Comparison of ENCODE assay signal across 8 mouse cellular contexts in the genomic region with DNA sequence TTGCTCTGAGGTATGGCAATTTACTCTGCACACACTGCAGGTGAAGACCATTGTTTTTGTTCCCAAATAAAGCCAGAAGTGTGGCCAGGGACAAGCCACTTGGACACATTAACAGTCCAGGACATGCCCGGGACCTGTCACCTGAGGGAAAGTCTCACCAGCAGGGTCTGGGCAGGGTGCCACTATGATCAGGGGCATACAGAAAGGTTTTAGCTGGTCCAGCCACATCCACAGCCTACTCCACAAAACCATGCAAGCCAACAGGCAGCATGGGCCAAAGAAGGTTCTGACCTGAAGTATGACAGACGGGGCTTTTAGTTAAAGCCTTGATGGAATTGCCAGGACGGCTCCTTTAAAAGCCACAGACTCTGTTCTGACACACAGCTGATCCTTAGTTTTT. TPM values are rescaled to one million over a fixed set of nuclear protein-coding genes. Genes with fewer than 3 reads are reported as not detected.
DNase-seq lines count a peak whose midpoint lies in the region; ATAC-seq lines count a peak whose summit lies in the region.

No protein-coding gene starts in this region.

- no peak overlapping the region for H3K4me3 ChIP-seq in heart, embryonic 11.5 days (ENCODE audit: low read depth, low read length)
- H3K4me3 ChIP-seq in forebrain, embryonic 16.5 days (replicated peaks; ENCODE audit: low read length) = no peak overlapping the region

- H3K4me1 ChIP-seq in heart, embryonic 11.5 days (ENCODE audit: control insufficient read depth, insufficient read depth, low read length) = peaks cover 8% of the 10 kb centered on the region
- H3K4me1 ChIP-seq in forebrain, embryonic 16.5 days (replicated peaks; ENCODE audit: control insufficient read depth, insufficient read depth, low read length) = peaks cover 20% of the 10 kb centered on the region

- H3K4me2 ChIP-seq in heart, embryonic 11.5 days = no peak overlapping the region
- no peak overlapping the region for H3K4me2 ChIP-seq in forebrain, embryonic 16.5 days (ENCODE audit: low read length)

- ATAC-seq in heart, embryonic 11.5 days (replicated peaks; ENCODE audit: insufficient number of reproducible peaks, low FRiP score, low TSS enrichment) = no peak
- ATAC-seq in forebrain, embryonic 16.5 days = no peak

- no peaks in the 10 kb centered on the region for H3K27me3 ChIP-seq in heart, embryonic 11.5 days (ENCODE audit: control insufficient read depth, insufficient read depth, low read length)
- no peaks in the 10 kb centered on the region for H3K27me3 ChIP-seq in forebrain, embryonic 16.5 days (replicated peaks; ENCODE audit: control insufficient read depth, insufficient read depth, low read length)

- H3K9me3 ChIP-seq in heart, embryonic 11.5 days (replicated peaks; ENCODE audit: control insufficient read depth, low read length) = no peaks in the 10 kb centered on the region
- H3K9me3 ChIP-seq in forebrain, embryonic 16.5 days (ENCODE audit: control insufficient read depth, low read length) = no peaks in the 10 kb centered on the region

- WGBS in heart, embryonic 11.5 days (ENCODE audit: insufficient replicate concordance) = 62% methylated on average over 3 of the region's 3 CpGs
- 35% methylated on average over 3 of the region's 3 CpGs for WGBS in forebrain, embryonic 16.5 days

- H3K27ac ChIP-seq in heart, embryonic 11.5 days (ENCODE audit: low read depth, low read length) = no peak overlapping the region
- peak overlapping the region; percentile 0; the same call in 1 of the 2 replicates for H3K27ac ChIP-seq in forebrain, embryonic 16.5 days (ENCODE audit: low read length)

- DNase-seq in heart, adult 18-20 months = peak; percentile 59 to 70
- peak; percentile 47 to 59 for DNase-seq in cerebellum, adult 18-20 months
- DNase-seq in kidney, postnatal 4 days = peak; percentile 31 to 43
- DNase-seq in spleen, adult 18-20 months = no peak
- no peak for DNase-seq in spleen, postnatal 4 days (ENCODE audit: low spot score in 2 of 2)
- DNase-seq in lung, postnatal 10 days = no peak

- no peak overlapping the region for H3K9ac ChIP-seq in heart, embryonic 11.5 days (ENCODE audit: low read depth, low read length)
- no peak overlapping the region for H3K9ac ChIP-seq in forebrain, embryonic 16.5 days (replicated peaks; ENCODE audit: low read depth, low read length)

- peaks cover 20% of the 10 kb centered on the region for H3K36me3 ChIP-seq in heart, embryonic 11.5 days (ENCODE audit: control insufficient read depth, insufficient read depth, low read length)
- peaks cover 20% of the 10 kb centered on the region for H3K36me3 ChIP-seq in forebrain, embryonic 16.5 days (ENCODE audit: control insufficient read depth, insufficient read depth)

RNA-seq across cellular contexts. Expression of gene Rgma, which starts 49.4 kb away (rescaled TPM):
- 10 to 100 TPM; 34.5 to 51.1 TPM for total RNA-seq in heart, adult 18-20 months (2021)
- polyA plus RNA-seq in heart, embryonic 11.5 days (2014; fragmentation: Nextera tagmentation; extraction: Ambion mirVana) = 4.2 and 5.8 TPM in 2 replicates
- polyA plus RNA-seq in forebrain, embryonic 16.5 days (2015; fragmentation: Nextera tagmentation; extraction: Ambion mirVana) = 22.2 and 23.1 TPM in 2 replicates

Comparison
In these comparisons a context has a peak if more than half of its experiments do, and no peak if none do; other contexts are left out.
1. DNase-seq: peak in heart, adult 18-20 months (2 of 2), cerebellum, adult 18-20 months (2 of 2) and kidney, postnatal 4 days (2 of 2); none in spleen, adult 18-20 months (0 of 2), spleen, postnatal 4 days (0 of 2) and lung, postnatal 10 days (single experiment).